Mouse (Mus musculus): ENCODE measurements around the gene Sh2d7.

GRCm38 (mm10) chr9:54515991-54516390 is 22.8 kb upstream of the Sh2d7 start:
- TF ChIP-seq CEBPB (IDR thresholded peaks at IDR 0.05; ENCODE audit: low read depth) (no peak), MAX (IDR thresholded peaks at IDR 0.05) (no peak), CTCF (IDR thresholded peaks at IDR 0.05; ENCODE audit: control insufficient read depth, insufficient read depth, insufficient read length) (no peak), USF1 (IDR thresholded peaks at IDR 0.05; ENCODE audit: low read depth) (no peak), MYOG (IDR thresholded peaks at IDR 0.05; ENCODE audit: control insufficient read depth, extremely low read depth, insufficient read length) (no peak), MYOD1 (IDR thresholded peaks at IDR 0.05; ENCODE audit: control insufficient read depth, insufficient read length, low read depth) (no peak), FOSL1 (IDR thresholded peaks at IDR 0.05; ENCODE audit: insufficient read depth, low read length, poor library complexity, severe bottlenecking) (no peak)

Measured in C2C12 (cell line).